Mouse (Mus musculus) lung, embryonic 16.5 days (tissue): ENCODE measurements around the gene Sp2. TPM values are rescaled to one million over a fixed set of nuclear protein-coding genes. Genes with fewer than 3 reads are reported as not detected.

Experiments used
- ATAC-seq: fragments of 200-750 bp; cut with Nextera tagmentation; 2 replicates; pipeline ENCODE4 v1.8.0; 2017; ENCODE audit warnings: low read depth, mild to moderate bottlenecking, moderate library complexity
- H3K27ac ChIP-seq: fragments of 300-500 bp; sonication (generic); 2 replicates; pipeline ENCODE4 v1.5.1; 2014; ENCODE audit warnings: mild to moderate bottlenecking, control low read depth, low read length
- H3K27me3 ChIP-seq: fragments of 300-500 bp; sonication (generic); 2 replicates; pipeline ENCODE4 v1.6.1; 2014; ENCODE audit warnings: low read depth, low read length, mixed read lengths; ENCODE audit not compliant: control insufficient read depth, insufficient read depth
- H3K36me3 ChIP-seq: fragments of 300-500 bp; sonication (generic); 2 replicates; pipeline ENCODE4 v1.6.1; 2014; ENCODE audit warnings: low read length; ENCODE audit not compliant: control insufficient read depth, insufficient read depth
- H3K4me1 ChIP-seq: fragments of 300-500 bp; sonication (generic); replicated peaks from 2 replicates; pipeline ENCODE4 v1.6.1; 2014; ENCODE audit warnings: low read length, mixed read lengths; ENCODE audit not compliant: control insufficient read depth, insufficient read depth
- H3K4me2 ChIP-seq: fragments of 300-500 bp; sonication (generic); 2 replicates; pipeline ENCODE4 v1.6.1; 2014; ENCODE audit warnings: low read depth, low read length, control low read depth
- H3K4me3 ChIP-seq: fragments of 300-500 bp; sonication (generic); 2 replicates; pipeline ENCODE4 v1.5.1; 2014; ENCODE audit warnings: mild to moderate bottlenecking, low read length, control low read depth
- H3K9ac ChIP-seq: fragments of 300-500 bp; sonication (generic); 2 replicates; pipeline ENCODE4 v1.6.1; 2014; ENCODE audit warnings: low read length, control low read depth
- H3K9me3 ChIP-seq: fragments of 300-500 bp; sonication (generic); 2 replicates; pipeline ENCODE4 v1.6.1; 2016; ENCODE audit warnings: low read length; ENCODE audit not compliant: control insufficient read depth
- WGBS: fragments of 180-500 bp; shearing (Covaris S2); extraction: QIAGEN DNeasy Blood & Tissue Kit; methylation state at CpG from one replicate; pipeline ENCODE4 v1.1.7; 2014; 5-methylcytosine and 5-hydroxymethylcytosine counted together
- polyA plus RNA-seq: library from polyadenylated mRNA; unstranded; fragments of >200 nt; fragmentation: Nextera tagmentation; extraction: Ambion mirVana; gene quantifications from 2 replicates; pipeline ENCODE4 v1.2.1, GENCODE M21; 2015

Sp2 gene
- polyA plus RNA-seq, 1 experiment from 2014 or later, result 22.2 TPM

DNA sequence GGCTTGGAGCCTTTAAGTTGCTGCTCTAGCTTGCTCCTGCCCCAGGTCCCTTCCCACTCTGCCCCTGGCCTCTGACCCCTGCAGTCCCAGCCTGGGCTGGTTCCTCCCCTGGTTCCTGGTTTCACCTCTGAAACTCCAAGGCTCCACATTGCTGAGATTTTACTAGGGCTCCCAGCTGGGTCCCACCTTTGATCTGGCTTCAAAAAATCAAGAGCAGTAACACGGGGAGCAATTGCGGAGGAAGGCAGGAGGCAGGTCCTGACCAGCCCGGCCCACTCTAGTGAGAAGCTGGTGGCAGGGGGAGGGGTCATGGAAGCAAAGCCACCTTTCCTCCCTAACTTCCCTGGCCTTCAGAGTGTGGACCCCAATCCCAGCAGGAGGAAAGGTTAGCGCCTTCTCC, 2.1 kb upstream of the Sp2 start:
- H3K27me3 ChIP-seq, result no peaks in the 10 kb centered on the region; the same call in 1 of the 2 replicates
- no peak overlapping the region for H3K27ac ChIP-seq
- H3K4me3 ChIP-seq, result no peak overlapping the region
- no peak overlapping the region for H3K4me2 ChIP-seq
- no peak for ATAC-seq
- no peaks in the 10 kb centered on the region for H3K9me3 ChIP-seq
- 36% methylated on average over 4 of the region's 4 CpGs for WGBS
- no peak overlapping the region for H3K9ac ChIP-seq
- peaks cover 11% of the 10 kb centered on the region for H3K4me1 ChIP-seq
- no peaks in the 10 kb centered on the region for H3K36me3 ChIP-seq

DNA sequence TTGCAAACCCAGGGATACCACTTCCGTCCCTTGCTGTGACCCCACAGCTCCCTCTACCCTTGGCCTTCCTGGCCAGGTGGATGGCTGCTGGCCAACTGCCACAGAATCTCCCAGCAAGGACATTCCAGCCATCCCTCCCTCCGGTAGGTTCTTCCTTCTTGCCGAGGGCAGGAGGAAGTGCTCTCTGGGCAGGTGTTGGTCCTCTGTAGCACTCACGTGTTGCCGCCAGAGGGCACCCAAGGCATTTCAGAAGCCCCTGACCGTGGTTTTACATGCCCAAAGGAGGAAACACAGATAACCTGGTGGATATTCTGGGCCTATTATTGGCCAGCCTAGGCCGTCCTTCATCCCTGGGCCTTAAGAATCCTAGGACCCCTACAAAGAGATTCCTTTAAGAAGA, 404 bp downstream of the Sp2 start:
- no peaks in the 10 kb centered on the region for H3K36me3 ChIP-seq
- no peak overlapping the region for H3K4me3 ChIP-seq
- no peak overlapping the region for H3K27ac ChIP-seq
- H3K4me2 ChIP-seq, result no peak overlapping the region
- no peaks in the 10 kb centered on the region; the same call in 1 of the 2 replicates for H3K27me3 ChIP-seq
- peaks cover 8% of the 10 kb centered on the region for H3K4me1 ChIP-seq
- H3K9ac ChIP-seq, result no peak overlapping the region
- ATAC-seq, result no peak
- WGBS, result 3% methylated on average over 7 of the region's 7 CpGs
- H3K9me3 ChIP-seq, result no peaks in the 10 kb centered on the region

GRCm38 (mm10) chr11:96981461-96981860, 1.3 kb downstream of the Sp2 start:
- Histone ChIP-seq H3K4me1 (peaks cover 9% of the 10 kb centered on the region), H3K9me3 (no peaks in the 10 kb centered on the region), H3K27ac (no peak overlapping the region), H3K36me3 (no peaks in the 10 kb centered on the region), H3K4me2 (no peak overlapping the region), H3K4me3 (no peak overlapping the region), H3K9ac (no peak overlapping the region), H3K27me3 (no peaks in the 10 kb centered on the region)
- no peak for ATAC-seq
- 39% methylated on average over 15 of the region's 15 CpGs for WGBS

DNA sequence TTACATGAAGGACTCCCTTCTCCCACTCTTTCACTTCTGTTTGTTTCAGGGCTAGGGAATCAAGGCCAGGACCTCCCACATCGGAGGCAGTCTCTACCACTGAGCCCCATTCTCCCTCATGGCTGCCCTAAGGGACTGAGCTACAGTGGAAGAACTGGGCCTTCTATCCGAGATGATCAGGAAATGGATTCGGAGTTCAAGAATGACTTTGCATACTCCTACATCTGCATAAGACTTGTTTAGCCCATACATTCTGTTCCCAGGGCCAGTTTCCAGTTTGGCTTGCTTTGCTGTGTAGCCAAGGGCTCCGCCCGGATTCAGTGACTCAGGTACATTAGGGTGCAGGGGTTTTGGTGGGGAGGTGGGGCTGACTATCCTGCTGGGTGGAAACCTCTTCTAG, 2.7 kb downstream of the Sp2 start:
- H3K9ac ChIP-seq, result no peak overlapping the region
- H3K4me3 ChIP-seq, result no peak overlapping the region
- H3K27ac ChIP-seq, result no peak overlapping the region
- 68% methylated on average over 5 of the region's 5 CpGs for WGBS
- H3K4me1 ChIP-seq, result peaks cover 20% of the 10 kb centered on the region
- H3K36me3 ChIP-seq, result no peaks in the 10 kb centered on the region
- no peaks in the 10 kb centered on the region for H3K27me3 ChIP-seq
- H3K4me2 ChIP-seq, result no peak overlapping the region
- ATAC-seq, result no peak
- H3K9me3 ChIP-seq, result no peaks in the 10 kb centered on the region

GRCm38 (mm10) chr11:96979329-96979728, 3.4 kb downstream of the Sp2 start:
- H3K9ac ChIP-seq, result no peak overlapping the region
- no peak overlapping the region for H3K27ac ChIP-seq
- no peaks in the 10 kb centered on the region for H3K36me3 ChIP-seq
- H3K27me3 ChIP-seq, result no peaks in the 10 kb centered on the region
- WGBS, result 77% methylated on average over 7 of the region's 7 CpGs
- no peaks in the 10 kb centered on the region for H3K9me3 ChIP-seq
- peaks cover 20% of the 10 kb centered on the region for H3K4me1 ChIP-seq
- no peak overlapping the region for H3K4me3 ChIP-seq
- no peak overlapping the region for H3K4me2 ChIP-seq
- ATAC-seq, result no peak

GRCm38 (mm10) chr11:96978401-96979246, 4.1 kb downstream of the Sp2 start:
- Histone ChIP-seq H3K4me3 (peak overlapping the region; percentile 61), H3K36me3 (no peaks in the 10 kb centered on the region), H3K27ac (peak overlapping the region; percentile 86), H3K4me1 (peaks cover 20% of the 10 kb centered on the region), H3K27me3 (no peaks in the 10 kb centered on the region), H3K9me3 (no peaks in the 10 kb centered on the region), H3K4me2 (peak overlapping the region; percentile 92), H3K9ac (peak overlapping the region; percentile 73)
- no peak for ATAC-seq
- whole genome bisulfite sequencing, result 16% methylated on average over 17 of the region's 17 CpGs

- Histone ChIP-seq H3K27me3 (no peaks in the 10 kb centered on the region), H3K9me3 (no peaks in the 10 kb centered on the region), H3K4me1 (peaks cover 22% of the 10 kb centered on the region), H3K4me2 (peak overlapping the region; percentile 92), H3K27ac (peak overlapping the region; percentile 96), H3K36me3 (no peaks in the 10 kb centered on the region), H3K4me3 (peak overlapping the region; percentile 78), H3K9ac (peak overlapping the region; percentile 98)
- WGBS, result under 1% methylated on average over 45 of the region's 45 CpGs
- peak; percentile 97 for ATAC-seq
Measured at GRCm38 (mm10) chr11:96977606-96978400, 5.0 kb downstream of the Sp2 start.

DNA sequence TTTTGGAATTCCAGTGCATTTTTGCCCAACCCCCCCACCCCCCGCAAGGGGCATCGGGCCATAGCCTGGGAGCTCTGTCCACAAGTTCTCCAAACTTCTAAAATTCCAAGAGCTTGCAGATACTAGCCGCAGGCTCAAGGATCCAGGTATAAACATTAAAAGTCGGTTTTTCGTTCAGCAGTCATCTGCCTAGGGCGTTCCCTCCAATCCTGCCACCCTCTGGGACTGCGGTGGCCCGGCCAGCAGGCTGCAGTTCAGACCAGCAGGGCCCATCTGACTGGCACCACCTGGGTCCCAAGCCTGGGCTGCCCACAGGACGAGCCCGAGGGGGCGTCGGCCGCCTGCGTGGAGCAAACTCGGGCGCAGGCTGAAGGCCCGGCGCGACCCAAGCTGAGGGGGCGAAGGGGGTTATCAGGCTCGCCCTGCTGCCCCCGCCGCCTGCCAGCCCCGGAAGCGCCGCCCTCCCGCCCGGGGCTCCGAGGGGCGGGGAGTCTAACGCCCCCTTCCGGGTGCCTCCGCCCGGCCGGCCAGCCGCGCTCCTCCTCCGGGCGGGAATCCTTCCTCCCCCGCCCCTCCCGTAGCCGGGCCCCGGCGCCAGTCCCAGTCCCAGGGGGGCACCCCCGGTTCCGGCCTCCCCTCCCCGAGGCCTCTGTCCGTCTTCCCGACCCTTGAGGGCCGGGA, 5.7 kb downstream of the Sp2 start:
- Histone ChIP-seq H3K36me3 (no peaks in the 10 kb centered on the region), H3K9ac (peak overlapping the region; percentile 98), H3K27me3 (no peaks in the 10 kb centered on the region), H3K27ac (peak overlapping the region; percentile 96), H3K9me3 (no peaks in the 10 kb centered on the region), H3K4me3 (peak overlapping the region; percentile 78), H3K4me2 (peak overlapping the region; percentile 70), H3K4me1 (peaks cover 22% of the 10 kb centered on the region)
- under 1% methylated on average over 17 of the region's 50 CpGs for WGBS
- peak; percentile 82 for ATAC-seq

DNA sequence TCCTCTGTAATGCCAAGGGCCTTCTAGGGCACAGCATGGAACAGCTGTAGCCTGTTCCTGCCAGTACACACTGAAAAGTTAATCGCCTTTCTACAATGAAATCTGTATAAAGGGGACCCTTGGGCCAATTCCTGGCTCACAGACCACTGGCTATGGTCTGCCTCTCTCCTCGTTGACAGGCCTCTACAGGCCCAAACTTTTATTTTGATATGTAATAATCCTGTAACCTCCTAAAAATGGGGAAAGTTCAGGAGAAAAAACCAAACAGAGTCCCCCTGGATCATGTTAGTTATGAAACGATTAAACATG, 6.4 kb downstream of the Sp2 start:
- Histone ChIP-seq H3K4me1 (peaks cover 25% of the 10 kb centered on the region), H3K36me3 (no peaks in the 10 kb centered on the region), H3K9ac (peak overlapping the region; percentile 98), H3K27ac (peak overlapping the region; percentile 96), H3K9me3 (no peaks in the 10 kb centered on the region), H3K4me3 (peak overlapping the region; percentile 78), H3K4me2 (peak overlapping the region; percentile 70), H3K27me3 (no peaks in the 10 kb centered on the region)
- ATAC-seq, result no peak
- WGBS, result 30% methylated on average over 3 of the region's 3 CpGs
